Comparison of ENCODE assay signal across 20 mouse cellular contexts in the genomic region with DNA sequence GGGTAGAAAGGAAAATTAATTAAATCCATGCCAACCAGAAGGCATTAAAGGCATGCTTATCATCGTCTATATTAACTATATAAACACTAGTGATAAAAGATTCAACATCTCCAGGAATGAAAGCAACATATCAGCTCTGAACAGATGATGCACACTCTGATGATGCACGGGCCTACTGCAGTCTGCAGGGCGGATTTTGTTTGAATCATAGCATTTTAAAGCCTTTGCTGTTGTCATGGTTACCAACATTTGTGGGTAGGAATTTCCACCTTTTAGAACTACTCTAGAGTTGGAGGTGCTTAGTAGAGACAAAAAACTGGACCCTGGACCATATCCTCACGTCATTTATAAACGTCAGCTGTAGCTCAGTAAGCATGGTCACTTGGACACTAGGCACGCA.
DNase-seq lines count a peak whose midpoint lies in the region; ATAC-seq and TF ChIP-seq lines count a peak whose summit lies in the region.
"Had no signal": no experiment of that assay in that cellular context is flagged by ENCODE, and none has a peak within 500 bp of the region (broad histone marks: within the 10 kb centered on the region; RNA-seq: fewer than 3 reads in every experiment).

No protein-coding gene starts in this region.

- no peak overlapping the region for H3K9ac ChIP-seq in midbrain, embryonic 16.5 days (ENCODE audit: low read depth, low read length)
- H3K9ac ChIP-seq in midbrain, postnatal 0 days (replicated peaks; ENCODE audit: low read length, poor library complexity, severe bottlenecking), result no peak overlapping the region
- H3K9ac ChIP-seq: hindbrain, embryonic 12.5 days; hindbrain, embryonic 15.5 days had no signal

- H3K36me3 ChIP-seq in midbrain, embryonic 16.5 days (ENCODE audit: control insufficient read depth, insufficient read depth, low read length), result no peaks in the 10 kb centered on the region; the same call in none of the 2 replicates
- H3K36me3 ChIP-seq in midbrain, postnatal 0 days (ENCODE audit: insufficient read depth, low read length), result peaks cover 14% of the 10 kb centered on the region
- H3K36me3 ChIP-seq: forebrain, embryonic 10.5 days had no signal

- H3K4me2 ChIP-seq in midbrain, embryonic 16.5 days (ENCODE audit: low read length), result no peak overlapping the region
- H3K4me2 ChIP-seq in midbrain, postnatal 0 days (ENCODE audit: low read depth, low read length, poor library complexity, severe bottlenecking), result no peak overlapping the region
- H3K4me2 ChIP-seq: heart, embryonic 11.5 days; hindbrain, embryonic 12.5 days; hindbrain, embryonic 15.5 days had no signal

- no peaks in the 10 kb centered on the region for H3K9me3 ChIP-seq in midbrain, embryonic 16.5 days (replicated peaks; ENCODE audit: control insufficient read depth, low read length, poor library complexity, severe bottlenecking)
- H3K9me3 ChIP-seq in midbrain, postnatal 0 days (ENCODE audit: low read length), result no peaks in the 10 kb centered on the region
- H3K9me3 ChIP-seq: forebrain, embryonic 10.5 days; hindbrain, embryonic 12.5 days; hindbrain, embryonic 15.5 days had no signal

- H3K27ac ChIP-seq in layer of hippocampus, adult 2 months, result peak overlapping the region; percentile 36; the same call in 1 of the 2 replicates
- no peak overlapping the region for H3K27ac ChIP-seq in midbrain, embryonic 16.5 days (ENCODE audit: low read length)
- no peak overlapping the region; the same call in 1 of the 2 replicates for H3K27ac ChIP-seq in midbrain, postnatal 0 days (ENCODE audit: low read depth, low read length)
- H3K27ac ChIP-seq: forebrain, embryonic 10.5 days; gastrocnemius, adult 2 months; hindbrain, embryonic 12.5 days; hindbrain, embryonic 15.5 days had no signal

- no peaks in the 10 kb centered on the region for H3K4me1 ChIP-seq in midbrain, embryonic 16.5 days (ENCODE audit: control insufficient read depth, insufficient read depth, low read length)
- no peaks in the 10 kb centered on the region for H3K4me1 ChIP-seq in midbrain, postnatal 0 days (ENCODE audit: insufficient read depth, low read length)
- H3K4me1 ChIP-seq: hindbrain, embryonic 12.5 days; hindbrain, embryonic 15.5 days had no signal

- 64% methylated on average over 6 of the region's 6 CpGs for WGBS in midbrain, embryonic 16.5 days
- WGBS in midbrain, postnatal 0 days, result 53% methylated on average over 6 of the region's 6 CpGs

- no peak for TF ChIP-seq CTCF in layer of hippocampus, adult 2 months (conservative IDR thresholded peaks at IDR 0.05)
- TF ChIP-seq CTCF in midbrain, postnatal 0 days (IDR thresholded peaks at IDR 0.05), result no peak

- H3K27me3 ChIP-seq in midbrain, embryonic 16.5 days (ENCODE audit: control insufficient read depth, insufficient read depth, low read depth, low read length), result no peaks in the 10 kb centered on the region
- H3K27me3 ChIP-seq in midbrain, postnatal 0 days (ENCODE audit: insufficient read depth, low read length), result no peaks in the 10 kb centered on the region
- H3K27me3 ChIP-seq: hindbrain, embryonic 12.5 days; hindbrain, embryonic 15.5 days had no signal

- H3K4me3 ChIP-seq in layer of hippocampus, adult 2 months, result no peak overlapping the region
- H3K4me3 ChIP-seq in midbrain, embryonic 16.5 days (ENCODE audit: low read depth, low read length), result no peak overlapping the region
- H3K4me3 ChIP-seq in midbrain, postnatal 0 days (ENCODE audit: low read depth, low read length), result no peak overlapping the region
- H3K4me3 ChIP-seq: forebrain, embryonic 10.5 days; gastrocnemius, adult 2 months; hindbrain, embryonic 12.5 days; hindbrain, embryonic 15.5 days had no signal

- DNase-seq in layer of hippocampus, adult 2 months (ENCODE audit: low spot score in 2 of 2), result no peak
- no peak for DNase-seq in layer of hippocampus, adult 11-12 months (ENCODE audit: low spot score)
- DNase-seq in midbrain, postnatal 0 days (ENCODE audit: low spot score), result no peak
- DNase-seq in telencephalon, adult 2 months (ENCODE audit: low read depth, low spot score), result peak; percentile 50
- no peak for DNase-seq in left cerebral cortex, adult 18-20 months (ENCODE audit: low spot score in 2 of 2)
- DNase-seq: adrenal gland, adult 2 months; adrenal gland, postnatal 25 days; cerebellum, adult 18-20 months; cerebellum, adult 9-10 months; cerebellum, postnatal 14 days; gastrocnemius, adult 2 months; gastrocnemius, postnatal 14 days; heart, adult 11 months had no signal

- 0 out of 2 replicates have a peak, but pooled peaks have one; percentile 36 for ATAC-seq in midbrain, embryonic 16.5 days
- no peak; the same call in 1 of the 2 replicates for ATAC-seq in midbrain, postnatal 0 days (ENCODE audit: low FRiP score)
- ATAC-seq: CD4-positive, CD25-positive, alpha-beta regulatory T cell, adult 4 months; forebrain, embryonic 14.5 days had no signal
